Comparison of ENCODE assay signal across 39 mouse cellular contexts in the genomic region with DNA sequence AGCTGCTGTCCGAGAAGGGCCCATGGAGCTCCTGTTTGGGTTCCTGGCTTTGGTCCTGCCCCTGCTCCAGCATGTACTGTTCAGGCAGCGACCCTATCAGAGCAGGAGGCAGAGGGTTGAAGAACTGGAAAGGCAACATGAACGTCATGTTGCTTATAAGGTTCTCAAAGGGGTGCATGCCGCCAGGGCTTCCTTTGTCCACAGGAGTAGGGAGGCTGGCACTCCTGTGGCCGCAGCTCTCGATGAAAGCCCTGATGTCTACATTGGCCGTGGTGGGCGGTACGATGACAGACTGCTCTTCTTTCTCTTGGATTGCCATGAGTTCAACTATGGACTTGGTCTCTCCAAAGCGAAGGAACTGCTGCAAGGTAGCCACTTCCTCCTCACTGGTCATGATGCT. TPM values are rescaled to one million over a fixed set of nuclear protein-coding genes. Genes with fewer than 3 reads are reported as not detected.
"Had no signal": no experiment of that assay in that cellular context is flagged by ENCODE, and none has a peak within 500 bp of the region (broad histone marks: within the 10 kb centered on the region; RNA-seq: fewer than 3 reads in every experiment).

No protein-coding gene starts in this region.

- H3K4me3 ChIP-seq: limb, embryonic 13.5 days; limb, embryonic 15.5 days; liver, embryonic 12.5 days; liver, embryonic 13.5 days; liver, embryonic 15.5 days; lung, embryonic 15.5 days; megakaryocyte, embryonic 14.5 days; midbrain, embryonic 10.5 days; midbrain, embryonic 12.5 days; midbrain, embryonic 13.5 days; midbrain, embryonic 15.5 days; myocyte; neural tube, embryonic 12.5 days had no signal

- H3K4me1 ChIP-seq: limb, embryonic 15.5 days; liver, embryonic 12.5 days; liver, embryonic 13.5 days; liver, embryonic 15.5 days; lung, embryonic 15.5 days; midbrain, embryonic 10.5 days; midbrain, embryonic 12.5 days; midbrain, embryonic 13.5 days; midbrain, embryonic 15.5 days; neural tube, embryonic 12.5 days had no signal

- DNase-seq: left cerebral cortex, postnatal 4 days; liver; liver, embryonic 13.5 days; liver, postnatal 0 days; lung, adult 18-20 months; lung, adult 2 months; lung, embryonic 14.5 days; lung, postnatal 10 days; lung, postnatal 14 days; lung, postnatal 36 days; lung, postnatal 4 days; midbrain, embryonic 14.5 days had no signal

- H3K36me3 ChIP-seq: limb, embryonic 13.5 days; limb, embryonic 15.5 days; liver, embryonic 12.5 days; liver, embryonic 13.5 days; liver, embryonic 15.5 days; lung, embryonic 15.5 days; midbrain, embryonic 10.5 days; midbrain, embryonic 12.5 days; midbrain, embryonic 13.5 days; midbrain, embryonic 15.5 days; neural tube, embryonic 12.5 days had no signal

- H3K9ac ChIP-seq: limb, embryonic 13.5 days; limb, embryonic 15.5 days; liver, embryonic 12.5 days; liver, embryonic 13.5 days; liver, embryonic 14.5 days; liver, embryonic 15.5 days; liver, postnatal 0 days; lung, embryonic 14.5 days; lung, embryonic 15.5 days; midbrain, embryonic 12.5 days; midbrain, embryonic 13.5 days; midbrain, embryonic 15.5 days; neural tube, embryonic 12.5 days had no signal

- H3K27me3 ChIP-seq: limb, embryonic 15.5 days; liver, embryonic 15.5 days; lung, embryonic 15.5 days; midbrain, embryonic 13.5 days; midbrain, embryonic 15.5 days; neural tube, embryonic 12.5 days had no signal

- H3K4me2 ChIP-seq: limb, embryonic 13.5 days; limb, embryonic 15.5 days; liver, embryonic 11.5 days; liver, embryonic 12.5 days; liver, embryonic 13.5 days; liver, embryonic 15.5 days; lung, embryonic 14.5 days; lung, embryonic 15.5 days; midbrain, embryonic 11.5 days; midbrain, embryonic 12.5 days; midbrain, embryonic 13.5 days; midbrain, embryonic 15.5 days; neural tube, embryonic 12.5 days had no signal

- H3K27ac ChIP-seq: limb, embryonic 13.5 days; limb, embryonic 15.5 days; liver, embryonic 12.5 days; liver, embryonic 13.5 days; liver, embryonic 14.5 days; liver, embryonic 15.5 days; lung, embryonic 15.5 days; macrophage; midbrain, embryonic 10.5 days; midbrain, embryonic 12.5 days; midbrain, embryonic 13.5 days; midbrain, embryonic 15.5 days; neural tube, embryonic 12.5 days had no signal

- ATAC-seq: liver, embryonic 12.5 days; liver, postnatal 0 days; lung, postnatal 0 days; midbrain, embryonic 13.5 days; midbrain, embryonic 15.5 days; midbrain, embryonic 16.5 days had no signal

- H3K9me3 ChIP-seq: limb, embryonic 13.5 days; limb, embryonic 15.5 days; liver, embryonic 12.5 days; liver, embryonic 13.5 days; liver, embryonic 15.5 days; lung, embryonic 15.5 days; midbrain, embryonic 10.5 days; midbrain, embryonic 12.5 days; midbrain, embryonic 13.5 days; midbrain, embryonic 15.5 days; neural tube, embryonic 12.5 days had no signal

RNA-seq across cellular contexts. Expression of a gene that starts 17.5 kb away (rescaled TPM):
- total RNA-seq: left cerebral cortex, adult 8-10 months; left cerebral cortex, postnatal 10 days; left cerebral cortex, postnatal 14 days; left cerebral cortex, postnatal 25 days; left cerebral cortex, postnatal 36 days; left cerebral cortex, postnatal 4 days; megakaryocyte progenitor cell, adult 5-6 weeks; megakaryocyte, adult 5-6 weeks; megakaryocyte-erythroid progenitor cell, adult 5-6 weeks; monocyte, adult 5-6 weeks had no signal
- polyA plus RNA-seq: macrophage had no signal
